Mouse (Mus musculus) splenic B cell, adult 2 months (primary cell): ENCODE measurements around the gene Ociad1.
"Not testable (repeated sequence)": the region's sequence is repeated elsewhere in the genome, so short reads cannot be mapped to it uniquely, and the experiment has no call there.

Experiments used
- DNase-seq: peaks from one replicate; pipeline ENCODE4 v3.0.0-alpha.2; 2011; ENCODE audit warnings: low read depth, low spot score
- H3K27me3 ChIP-seq: 2 replicates; pipeline ENCODE4 v1.6.1; 2012; ENCODE audit warnings: mild to moderate bottlenecking, low read length, moderate library complexity, mixed read lengths; ENCODE audit not compliant: control insufficient read depth, poor library complexity, insufficient read depth, severe bottlenecking
- H3K36me3 ChIP-seq: 2 replicates; pipeline ENCODE4 v1.6.1; 2012; ENCODE audit warnings: mild to moderate bottlenecking, low read length, moderate library complexity, mixed read lengths; ENCODE audit not compliant: control insufficient read depth, poor library complexity, insufficient read depth, severe bottlenecking

Ociad1 gene

GRCm38 (mm10) chr5:73304507-73304906 lies 11.9 kb downstream of the Ociad1 start:
- no peaks in the 10 kb centered on the region for H3K27me3 ChIP-seq
- DNase-seq = no peak
- peaks cover 26% of the 10 kb centered on the region for H3K36me3 ChIP-seq

DNA sequence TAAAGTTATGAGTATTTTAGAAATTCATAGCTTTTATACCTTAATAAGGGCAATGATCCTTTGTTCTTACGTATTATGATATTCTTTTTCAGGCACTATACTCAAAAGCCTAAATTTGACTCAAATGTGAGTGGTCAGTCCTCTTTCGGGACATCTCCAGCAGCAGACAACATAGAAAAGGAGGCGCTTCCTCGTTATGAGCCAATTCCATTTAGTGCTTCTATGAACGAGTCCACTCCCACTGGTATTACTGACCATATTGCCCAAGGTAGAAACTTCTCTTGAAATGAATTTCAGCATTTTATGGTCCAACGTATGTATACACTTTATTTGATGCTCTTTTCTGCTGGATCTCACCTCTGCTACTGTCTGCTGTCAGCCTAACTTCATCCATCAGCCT lies 13.9 kb downstream of the Ociad1 start:
- H3K36me3 ChIP-seq = peaks cover 27% of the 10 kb centered on the region
- no peak for DNase-seq
- no peaks in the 10 kb centered on the region for H3K27me3 ChIP-seq

- Histone ChIP-seq H3K36me3 (peaks cover 27% of the 10 kb centered on the region; the same call in 1 of the 2 replicates), H3K27me3 (no peaks in the 10 kb centered on the region)
- DNase-seq = no peak
Measured at GRCm38 (mm10) chr5:73307297-73307696, 14.7 kb downstream of the Ociad1 start.

- DNase-seq = no peak
- H3K27me3 ChIP-seq = no peaks in the 10 kb centered on the region
- H3K36me3 ChIP-seq = peaks cover 30% of the 10 kb centered on the region
Measured at GRCm38 (mm10) chr5:73309496-73309895, 16.9 kb downstream of the Ociad1 start.

DNA sequence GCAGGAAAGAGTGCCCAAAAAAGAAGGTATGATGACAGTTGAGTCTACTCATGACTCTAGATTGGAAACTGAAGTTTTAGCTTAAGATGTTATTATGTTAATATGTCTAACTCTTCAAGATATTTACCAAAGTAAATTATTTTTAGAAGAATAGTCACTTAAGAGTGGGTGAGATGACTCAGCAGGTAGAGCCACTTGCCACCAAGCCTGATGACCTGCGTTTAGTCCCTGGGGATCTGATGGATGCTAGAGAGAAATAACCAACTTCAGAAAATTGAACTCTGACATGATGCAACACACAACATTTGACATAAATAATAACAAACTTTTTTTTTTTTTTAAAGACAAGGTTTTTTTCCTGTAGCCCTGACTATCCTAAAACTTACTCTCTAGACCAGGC lies 17.8 kb downstream of the Ociad1 start:
- DNase-seq = no peak

GRCm38 (mm10) chr5:73311458-73311857 lies 18.9 kb downstream of the Ociad1 start:
- no peaks in the 10 kb centered on the region for H3K27me3 ChIP-seq
- H3K36me3 ChIP-seq = peaks cover 37% of the 10 kb centered on the region
- no peak for DNase-seq

More for the DNA sequence above, 17.8 kb downstream of the Ociad1 start:
- Histone ChIP-seq H3K36me3 (peaks cover 35% of the 10 kb centered on the region), H3K27me3 (no peaks in the 10 kb centered on the region)

DNA sequence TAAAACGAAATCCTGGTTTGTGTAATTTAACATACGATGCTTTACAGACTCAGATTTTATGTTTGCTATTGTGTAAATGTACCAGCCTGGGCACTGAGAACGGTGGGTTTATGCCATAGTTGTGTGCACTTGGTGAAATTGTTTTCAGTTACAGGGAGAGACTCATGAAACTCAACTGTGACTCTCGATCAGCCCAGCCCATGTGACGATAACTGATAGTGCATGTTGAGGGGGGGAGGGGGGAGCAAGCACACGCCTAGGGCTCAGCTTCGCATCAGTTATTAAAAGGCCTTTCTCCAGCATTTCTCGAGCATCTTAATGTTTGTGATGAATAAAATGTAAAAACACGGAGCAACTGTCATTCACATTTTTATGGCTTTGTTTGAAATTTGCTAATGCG lies 21.0 kb downstream of the Ociad1 start:
- peaks cover 29% of the 10 kb centered on the region for H3K36me3 ChIP-seq
- no peak for DNase-seq

GRCm38 (mm10) chr5:73314654-73315053 lies 22.1 kb downstream of the Ociad1 start:
- no peaks in the 10 kb centered on the region for H3K27me3 ChIP-seq
- H3K36me3 ChIP-seq = peaks cover 28% of the 10 kb centered on the region
- DNase-seq = no peak

More for the DNA sequence above, 21.0 kb downstream of the Ociad1 start:
- no peaks in the 10 kb centered on the region for H3K27me3 ChIP-seq

GRCm38 (mm10) chr5:73319306-73319705 lies 26.7 kb downstream of the Ociad1 start:
- peaks cover 10% of the 10 kb centered on the region for H3K36me3 ChIP-seq
- DNase-seq = no peak
- no peaks in the 10 kb centered on the region for H3K27me3 ChIP-seq

- DNase-seq, H3K36me3 ChIP-seq, H3K27me3 ChIP-seq: not testable (repeated sequence)
Measured at GRCm38 (mm10) chr5:73322684-73323083, 30.1 kb downstream of the Ociad1 start.

- H3K27me3 ChIP-seq = no peaks in the 10 kb centered on the region
- H3K36me3 ChIP-seq = no peaks in the 10 kb centered on the region
- no peak for DNase-seq
Measured at GRCm38 (mm10) chr5:73323602-73324001, 31.0 kb downstream of the Ociad1 start.

GRCm38 (mm10) chr5:73324526-73325170 lies 32.1 kb downstream of the Ociad1 start:
- Histone ChIP-seq H3K27me3 (no peaks in the 10 kb centered on the region), H3K36me3 (no peaks in the 10 kb centered on the region)
- DNase-seq = no peak

GRCm38 (mm10) chr5:73331002-73331401 lies 38.4 kb downstream of the Ociad1 start:
- no peak for DNase-seq
- Histone ChIP-seq H3K36me3 (no peaks in the 10 kb centered on the region), H3K27me3 (no peaks in the 10 kb centered on the region)

DNA sequence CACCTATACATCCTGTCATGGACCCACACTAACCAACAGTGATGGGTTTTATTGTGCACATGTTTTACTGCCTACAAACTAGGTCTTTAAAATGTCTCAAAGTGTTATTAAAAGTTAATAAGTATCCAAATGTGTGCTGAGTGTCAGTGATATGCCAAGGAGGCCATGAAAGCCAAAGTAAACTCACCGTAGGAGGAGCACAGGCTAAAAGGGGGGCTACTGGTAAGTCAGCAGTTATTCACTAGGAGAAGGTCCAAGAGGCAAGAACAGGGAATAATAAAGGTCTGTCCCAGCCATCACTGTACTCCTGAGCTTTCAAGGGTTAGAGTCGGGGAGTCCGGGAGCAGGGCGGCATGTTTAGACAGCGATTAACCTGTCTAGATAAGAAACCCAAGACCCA lies 43.9 kb downstream of the Ociad1 start:
- no peak for DNase-seq
- H3K27me3 ChIP-seq = no peaks in the 10 kb centered on the region
- H3K36me3 ChIP-seq = no peaks in the 10 kb centered on the region

GRCm38 (mm10) chr5:73337961-73338831 lies 45.6 kb downstream of the Ociad1 start:
- H3K36me3 ChIP-seq = no peaks in the 10 kb centered on the region
- DNase-seq = no peak
- no peaks in the 10 kb centered on the region for H3K27me3 ChIP-seq
